In the genomic region with DNA sequence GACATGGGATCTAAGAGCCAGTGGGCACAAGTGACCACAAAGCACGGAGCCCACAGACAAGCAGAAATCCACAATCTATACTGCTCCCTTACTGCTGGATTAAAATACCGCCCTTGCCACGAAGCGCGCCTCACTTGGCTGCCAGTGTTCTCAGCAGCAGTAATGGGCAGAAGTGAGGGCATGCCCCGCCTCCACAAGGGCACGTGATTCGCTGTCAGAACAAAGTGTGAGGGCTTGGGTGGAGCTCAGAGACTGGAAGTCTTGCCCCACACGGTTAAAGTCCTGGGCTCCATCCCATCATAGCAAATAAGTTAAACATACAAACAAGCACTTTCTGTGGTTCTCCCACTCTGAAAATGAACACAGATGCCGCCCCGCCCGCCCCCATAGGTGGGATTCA, we compare ENCODE assay signal across 10 mouse cellular contexts. TPM values are rescaled to one million over a fixed set of nuclear protein-coding genes. Genes with fewer than 3 reads are reported as not detected.
DNase-seq lines count a peak whose midpoint lies in the region; ATAC-seq and TF ChIP-seq lines count a peak whose summit lies in the region.
"Had no signal": no experiment of that assay in that cellular context is flagged by ENCODE, and none has a peak within 500 bp of the region (broad histone marks: within the 10 kb centered on the region; RNA-seq: fewer than 3 reads in every experiment).

No protein-coding gene starts in this region.

- no peak for TF ChIP-seq EP300 in stomach, postnatal 0 days (optimal IDR thresholded peaks at IDR 0.05)

- no peak for TF ChIP-seq CTCF in stomach, postnatal 0 days (IDR thresholded peaks at IDR 0.05; ENCODE audit: low read depth)

- DNase-seq in cerebellum, postnatal 10 days = peak; percentile 50 to 57
- DNase-seq in cerebellum, postnatal 4 days (ENCODE audit: low spot score in 2 of 2) = no peak
- DNase-seq in adrenal gland, postnatal 36 days = peak; percentile 69 to 78
- DNase-seq in kidney, postnatal 4 days = peak; percentile 63 to 70
- peak; percentile 60 for DNase-seq in stomach, postnatal 0 days (ENCODE audit: low spot score)
- DNase-seq in frontal cortex, postnatal 14 days (ENCODE audit: low spot score in 2 of 2) = no peak

- H3K9me3 ChIP-seq in heart, embryonic 15.5 days (replicated peaks) = no peaks in the 10 kb centered on the region
- no peaks in the 10 kb centered on the region for H3K9me3 ChIP-seq in stomach, postnatal 0 days (ENCODE audit: control insufficient read depth, low read length)

- H3K27me3 ChIP-seq in heart, embryonic 15.5 days = peaks cover 89% of the 10 kb centered on the region
- peaks cover 10% of the 10 kb centered on the region; the same call in 1 of the 2 replicates for H3K27me3 ChIP-seq in stomach, postnatal 0 days (ENCODE audit: control insufficient read depth, insufficient read depth, low read length)

- H3K4me2 ChIP-seq in heart, embryonic 15.5 days = peak overlapping the region; percentile 73; the same call in 1 of the 2 replicates
- H3K4me2 ChIP-seq in stomach, postnatal 0 days (replicated peaks; ENCODE audit: low read depth) = no peak overlapping the region

- no peak overlapping the region for H3K4me3 ChIP-seq in heart, embryonic 15.5 days
- peak overlapping the region; percentile 2; the same call in 1 of the 2 replicates for H3K4me3 ChIP-seq in stomach, postnatal 0 days (ENCODE audit: low read depth, low read length)

- no peaks in the 10 kb centered on the region for H3K36me3 ChIP-seq in heart, embryonic 15.5 days
- H3K36me3 ChIP-seq in stomach, postnatal 0 days (ENCODE audit: control insufficient read depth, insufficient read depth, low read length) = no peaks in the 10 kb centered on the region

- no peak overlapping the region for H3K27ac ChIP-seq in heart, embryonic 15.5 days
- H3K27ac ChIP-seq in stomach, postnatal 0 days (replicated peaks) = no peak overlapping the region

- H3K9ac ChIP-seq in heart, embryonic 15.5 days = no peak overlapping the region
- H3K9ac ChIP-seq in stomach, postnatal 0 days (ENCODE audit: low read length) = no peak overlapping the region

- no peak for ATAC-seq in heart, embryonic 15.5 days (replicated peaks; ENCODE audit: insufficient number of reproducible peaks, insufficient read depth, low FRiP score, low read depth)
- peak; percentile 83 for ATAC-seq in megakaryocyte progenitor cell, adult 5-6 weeks (replicated peaks; ENCODE audit: poor library complexity)
- peak; percentile 47 for ATAC-seq in stomach, postnatal 0 days (ENCODE audit: low FRiP score, low TSS enrichment)

- H3K4me1 ChIP-seq in heart, embryonic 15.5 days (replicated peaks) = peaks cover 43% of the 10 kb centered on the region
- no peaks in the 10 kb centered on the region; the same call in 1 of the 2 replicates for H3K4me1 ChIP-seq in stomach, postnatal 0 days (replicated peaks; ENCODE audit: control insufficient read depth, insufficient read depth)

- WGBS in heart, embryonic 15.5 days = 6% methylated on average over 12 of the region's 12 CpGs
- WGBS in stomach, postnatal 0 days = 5% methylated on average over 12 of the region's 12 CpGs

RNA-seq across cellular contexts. Expression of gene Oxt, which starts 1.7 kb away (rescaled TPM):
- not detected for total RNA-seq in adrenal gland, postnatal 36 days (2021)
- polyA plus RNA-seq in heart, embryonic 15.5 days (2015; fragmentation: Nextera tagmentation; extraction: Ambion mirVana) = not detected in 2 replicates
- total RNA-seq in megakaryocyte progenitor cell, adult 5-6 weeks (2015) = not detected in 2 replicates
- total RNA-seq in megakaryocyte progenitor cell, adult 5-6 weeks (2017) = not detected in 2 replicates
- not detected in 2 replicates for polyA plus RNA-seq in stomach, postnatal 0 days (2015; fragmentation: Nextera tagmentation; extraction: Ambion mirVana)
- total RNA-seq: left cerebral cortex, adult 18-20 months had no signal

RNA-seq across cellular contexts. Expression of gene Avp, which starts 4.7 kb away (rescaled TPM):
- total RNA-seq in adrenal gland, postnatal 36 days (2021) = not detected
- polyA plus RNA-seq in heart, embryonic 15.5 days (2015; fragmentation: Nextera tagmentation; extraction: Ambion mirVana) = 0.36 TPM in 1 of 2 replicates, not detected in the other
- not detected in 2 replicates for total RNA-seq in megakaryocyte progenitor cell, adult 5-6 weeks (2015)
- total RNA-seq in megakaryocyte progenitor cell, adult 5-6 weeks (2017) = not detected in 2 replicates
- 0.23 and 0.36 TPM in 2 replicates for polyA plus RNA-seq in stomach, postnatal 0 days (2015; fragmentation: Nextera tagmentation; extraction: Ambion mirVana)
- total RNA-seq: ES-E14 had no signal

RNA-seq across cellular contexts. Expression of gene Mrps26, which starts 14.1 kb away (rescaled TPM):
- 10 to 100 TPM; 56.5 to 70.3 TPM for total RNA-seq in adrenal gland, postnatal 36 days (2021)
- polyA plus RNA-seq in heart, embryonic 15.5 days (2015; fragmentation: Nextera tagmentation; extraction: Ambion mirVana) = 61.2 and 67.6 TPM in 2 replicates
- 60.3 and 71.9 TPM in 2 replicates for total RNA-seq in megakaryocyte progenitor cell, adult 5-6 weeks (2015)
- 47.2 and 67.3 TPM in 2 replicates for total RNA-seq in megakaryocyte progenitor cell, adult 5-6 weeks (2017)
- 74.6 and 76.3 TPM in 2 replicates for polyA plus RNA-seq in stomach, postnatal 0 days (2015; fragmentation: Nextera tagmentation; extraction: Ambion mirVana)

RNA-seq across cellular contexts. Expression of gene Fastkd5, which starts 52.2 kb away (rescaled TPM):
- total RNA-seq in adrenal gland, postnatal 36 days (2021) = 10 to 100 TPM; 11.4 to 12.9 TPM
- polyA plus RNA-seq in heart, embryonic 15.5 days (2015; fragmentation: Nextera tagmentation; extraction: Ambion mirVana) = 11.2 and 12.6 TPM in 2 replicates
- 16.1 and 21.0 TPM in 2 replicates for total RNA-seq in megakaryocyte progenitor cell, adult 5-6 weeks (2015)
- total RNA-seq in megakaryocyte progenitor cell, adult 5-6 weeks (2017) = 20.3 and 22.8 TPM in 2 replicates
- 6.5 and 6.7 TPM in 2 replicates for polyA plus RNA-seq in stomach, postnatal 0 days (2015; fragmentation: Nextera tagmentation; extraction: Ambion mirVana)

RNA-seq across cellular contexts. Expression of gene Ubox5, which starts 52.2 kb away (rescaled TPM):
- total RNA-seq in adrenal gland, postnatal 36 days (2021) = 1 to 10 TPM; 6.3 to 6.9 TPM
- 5.8 and 8.5 TPM in 2 replicates for polyA plus RNA-seq in heart, embryonic 15.5 days (2015; fragmentation: Nextera tagmentation; extraction: Ambion mirVana)
- total RNA-seq in megakaryocyte progenitor cell, adult 5-6 weeks (2015) = 5.7 and 9.3 TPM in 2 replicates
- total RNA-seq in megakaryocyte progenitor cell, adult 5-6 weeks (2017) = 7.1 and 7.3 TPM in 2 replicates
- polyA plus RNA-seq in stomach, postnatal 0 days (2015; fragmentation: Nextera tagmentation; extraction: Ambion mirVana) = 3.8 and 4.1 TPM in 2 replicates

Comparison
In these comparisons a context has a peak if more than half of its experiments do, and no peak if none do; other contexts are left out.
1. DNase-seq: peak in cerebellum, postnatal 10 days (2 of 2), adrenal gland, postnatal 36 days (2 of 2), kidney, postnatal 4 days (2 of 2) and stomach, postnatal 0 days (single experiment); none in cerebellum, postnatal 4 days (0 of 2) and frontal cortex, postnatal 14 days (0 of 2).